14 mouse cellular contexts compared by ENCODE assay signal in the genomic region with DNA sequence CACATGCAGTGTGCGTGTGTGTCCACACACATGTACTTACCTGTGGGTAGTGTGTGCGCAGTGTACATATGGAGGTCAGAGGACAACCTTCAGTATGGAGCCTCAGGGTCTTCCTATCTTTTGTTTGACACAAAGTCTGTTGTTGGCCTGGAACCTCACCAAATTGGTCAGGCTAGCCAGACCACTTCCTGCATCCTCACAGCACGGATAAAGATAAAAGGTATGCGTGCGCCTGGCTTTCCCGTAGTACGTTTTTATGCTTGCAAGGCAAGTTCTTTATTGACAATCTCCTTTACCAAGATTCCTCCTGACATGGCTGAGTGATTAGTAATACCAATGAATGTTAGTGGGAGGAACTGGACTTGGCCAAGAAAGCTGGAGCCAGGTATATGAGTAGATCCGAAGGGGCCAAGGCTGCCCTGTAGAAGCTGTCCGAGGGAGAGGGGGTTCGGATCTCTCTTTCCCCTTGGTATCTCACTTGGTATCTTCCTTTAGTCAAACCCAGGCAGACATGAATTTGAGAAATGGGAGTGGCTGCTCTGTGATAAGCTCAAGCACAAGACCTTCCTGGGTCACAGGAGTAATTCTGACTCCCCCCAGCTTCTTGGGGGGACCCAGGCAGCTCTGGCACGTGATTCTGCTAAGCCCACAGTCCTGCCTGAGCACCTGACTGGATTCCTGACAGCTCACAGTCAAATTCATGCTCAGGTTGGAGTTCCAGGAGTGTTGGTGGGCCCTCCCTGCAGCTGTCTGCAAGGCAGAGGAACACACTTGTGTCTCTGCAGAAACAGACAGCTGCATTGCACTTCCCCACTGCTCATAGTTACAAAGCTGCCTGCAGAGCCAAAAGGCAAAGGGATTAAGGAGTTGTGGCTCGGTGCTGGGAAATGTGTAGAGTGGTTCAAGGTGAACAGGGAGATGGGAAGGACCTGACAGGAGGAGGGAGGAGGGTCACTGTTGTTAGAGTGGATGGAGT. TPM values are rescaled to one million over a fixed set of nuclear protein-coding genes. Genes with fewer than 3 reads are reported as not detected.
DNase-seq lines count a peak whose midpoint lies in the region; ATAC-seq and TF ChIP-seq lines count a peak whose summit lies in the region.
"Had no signal": no experiment of that assay in that cellular context is flagged by ENCODE, and none has a peak within 500 bp of the region (broad histone marks: within the 10 kb centered on the region; RNA-seq: fewer than 3 reads in every experiment).

No protein-coding gene starts in this region.

- DNase-seq in heart, adult 9 months (ENCODE audit: low spot score in 2 of 2), result no peak
- no peak for DNase-seq in stomach, postnatal 0 days (ENCODE audit: low spot score)
- DNase-seq in frontal cortex, postnatal 25 days (ENCODE audit: low spot score in 2 of 2), result no peak
- DNase-seq in MN1 (ENCODE audit: low spot score), result no peak
- DNase-seq in embryo, embryonic 11 days, result no peak
- DNase-seq: cerebellum, adult 11 months had no signal

- H3K9me3 ChIP-seq in heart, embryonic 13.5 days, result no peaks in the 10 kb centered on the region
- H3K9me3 ChIP-seq in stomach, embryonic 14.5 days (ENCODE audit: control insufficient read depth, low read depth, low read length), result no peaks in the 10 kb centered on the region
- H3K9me3 ChIP-seq in stomach, postnatal 0 days (ENCODE audit: control insufficient read depth, low read length), result no peaks in the 10 kb centered on the region
- H3K9me3 ChIP-seq in intestine, embryonic 15.5 days, result no peaks in the 10 kb centered on the region
- H3K9me3 ChIP-seq: embryonic facial prominence, embryonic 13.5 days; hindbrain, embryonic 15.5 days; limb, embryonic 12.5 days; neural tube, embryonic 12.5 days had no signal

- H3K4me3 ChIP-seq in heart, embryonic 13.5 days, result no peak overlapping the region
- no peak overlapping the region for H3K4me3 ChIP-seq in stomach, embryonic 14.5 days (ENCODE audit: low read depth, low read length)
- H3K4me3 ChIP-seq in stomach, postnatal 0 days (ENCODE audit: low read depth, low read length), result no peak overlapping the region
- no peak overlapping the region for H3K4me3 ChIP-seq in intestine, embryonic 15.5 days (replicated peaks)
- H3K4me3 ChIP-seq: embryonic facial prominence, embryonic 13.5 days; hindbrain, embryonic 15.5 days; limb, embryonic 12.5 days; neural tube, embryonic 12.5 days had no signal

- ATAC-seq in heart, embryonic 13.5 days (ENCODE audit: extremely low read depth, insufficient number of reproducible peaks, low FRiP score, low TSS enrichment), result no peak
- ATAC-seq in stomach, embryonic 14.5 days (ENCODE audit: insufficient number of reproducible peaks, insufficient read depth, low FRiP score, low read depth), result no peak
- ATAC-seq in stomach, postnatal 0 days (ENCODE audit: low FRiP score, low TSS enrichment), result no peak
- ATAC-seq in intestine, embryonic 15.5 days, result 0 out of 2 replicates have a peak, but pooled peaks have one; percentile 13
- ATAC-seq: activated CD4-positive, CD25-positive, alpha-beta regulatory T cell, adult 4 months had no signal

- no peak for TF ChIP-seq EP300 in stomach, postnatal 0 days (optimal IDR thresholded peaks at IDR 0.05)

- peak overlapping the region; percentile 29 for H3K9ac ChIP-seq in heart, embryonic 13.5 days
- H3K9ac ChIP-seq in stomach, embryonic 14.5 days (replicated peaks; ENCODE audit: low read depth, low read length), result no peak overlapping the region
- no peak overlapping the region for H3K9ac ChIP-seq in stomach, postnatal 0 days (ENCODE audit: low read length)
- H3K9ac ChIP-seq in intestine, embryonic 15.5 days, result no peak overlapping the region
- H3K9ac ChIP-seq: embryonic facial prominence, embryonic 13.5 days; hindbrain, embryonic 15.5 days; limb, embryonic 12.5 days; neural tube, embryonic 12.5 days had no signal

- 47% methylated on average over 12 of the region's 12 CpGs for WGBS in heart, embryonic 13.5 days
- WGBS in stomach, embryonic 14.5 days, result 63% methylated on average over 12 of the region's 12 CpGs
- WGBS in stomach, postnatal 0 days, result 58% methylated on average over 12 of the region's 12 CpGs
- 61% methylated on average over 12 of the region's 12 CpGs for WGBS in intestine, embryonic 15.5 days

- no peak for TF ChIP-seq CTCF in stomach, postnatal 0 days (IDR thresholded peaks at IDR 0.05; ENCODE audit: low read depth)

- H3K36me3 ChIP-seq in heart, embryonic 13.5 days, result peaks cover 27% of the 10 kb centered on the region
- H3K36me3 ChIP-seq in stomach, embryonic 14.5 days (ENCODE audit: control insufficient read depth, insufficient read depth, low read length), result no peaks in the 10 kb centered on the region
- H3K36me3 ChIP-seq in stomach, postnatal 0 days (ENCODE audit: control insufficient read depth, insufficient read depth, low read length), result no peaks in the 10 kb centered on the region
- H3K36me3 ChIP-seq in intestine, embryonic 15.5 days, result no peaks in the 10 kb centered on the region
- H3K36me3 ChIP-seq: embryonic facial prominence, embryonic 13.5 days; hindbrain, embryonic 15.5 days; limb, embryonic 12.5 days; neural tube, embryonic 12.5 days had no signal

- peak overlapping the region; percentile 91 for H3K4me2 ChIP-seq in heart, embryonic 13.5 days
- no peak overlapping the region for H3K4me2 ChIP-seq in stomach, embryonic 14.5 days (replicated peaks; ENCODE audit: low read depth, low read length)
- no peak overlapping the region for H3K4me2 ChIP-seq in stomach, postnatal 0 days (replicated peaks; ENCODE audit: low read depth)
- no peak overlapping the region; the same call in 1 of the 2 replicates for H3K4me2 ChIP-seq in intestine, embryonic 15.5 days (replicated peaks)
- H3K4me2 ChIP-seq: embryonic facial prominence, embryonic 13.5 days; hindbrain, embryonic 15.5 days; limb, embryonic 12.5 days; neural tube, embryonic 12.5 days had no signal

- H3K27ac ChIP-seq in heart, embryonic 13.5 days (replicated peaks), result peak overlapping the region; percentile 68
- peak overlapping the region; percentile 39; the same call in 1 of the 2 replicates for H3K27ac ChIP-seq in stomach, embryonic 14.5 days (ENCODE audit: low read length)
- H3K27ac ChIP-seq in stomach, postnatal 0 days (replicated peaks), result no peak overlapping the region
- H3K27ac ChIP-seq in intestine, embryonic 15.5 days, result no peak overlapping the region
- H3K27ac ChIP-seq: embryonic facial prominence, embryonic 13.5 days; hindbrain, embryonic 15.5 days; neural tube, embryonic 12.5 days had no signal

- peaks cover 92% of the 10 kb centered on the region for H3K4me1 ChIP-seq in heart, embryonic 13.5 days
- H3K4me1 ChIP-seq in stomach, embryonic 14.5 days (ENCODE audit: control insufficient read depth, insufficient read depth, low read length), result peaks cover 43% of the 10 kb centered on the region; the same call in 1 of the 2 replicates
- H3K4me1 ChIP-seq in stomach, postnatal 0 days (replicated peaks; ENCODE audit: control insufficient read depth, insufficient read depth), result peaks cover 6% of the 10 kb centered on the region; the same call in 1 of the 2 replicates
- H3K4me1 ChIP-seq in intestine, embryonic 15.5 days (replicated peaks), result peaks cover 46% of the 10 kb centered on the region

- H3K27me3 ChIP-seq in heart, embryonic 13.5 days (replicated peaks), result no peaks in the 10 kb centered on the region
- no peaks in the 10 kb centered on the region for H3K27me3 ChIP-seq in stomach, embryonic 14.5 days (ENCODE audit: control insufficient read depth, insufficient read depth, low read length)
- no peaks in the 10 kb centered on the region for H3K27me3 ChIP-seq in stomach, postnatal 0 days (ENCODE audit: control insufficient read depth, insufficient read depth, low read length)
- H3K27me3 ChIP-seq in intestine, embryonic 15.5 days (replicated peaks), result no peaks in the 10 kb centered on the region
- H3K27me3 ChIP-seq: hindbrain, embryonic 15.5 days; neural tube, embryonic 12.5 days had no signal

RNA-seq across cellular contexts. Expression of a gene that starts 6.1 kb away (rescaled TPM):
- polyA plus RNA-seq in heart, embryonic 13.5 days (2015; fragmentation: Nextera tagmentation; extraction: Ambion mirVana), result 179 and 199 TPM in 2 replicates
- 34.6 and 35.4 TPM in 2 replicates for polyA plus RNA-seq in stomach, embryonic 14.5 days (2014; fragmentation: Nextera tagmentation; extraction: Ambion mirVana)
- polyA plus RNA-seq in stomach, postnatal 0 days (2015; fragmentation: Nextera tagmentation; extraction: Ambion mirVana), result 38.7 and 40.3 TPM in 2 replicates
- 26.9 and 28.7 TPM in 2 replicates for polyA plus RNA-seq in intestine, embryonic 15.5 days (2015; fragmentation: Nextera tagmentation; extraction: Ambion mirVana)
- polyA plus RNA-seq: activated CD4-positive, CD25-positive, alpha-beta regulatory T cell, adult 4 months had no signal

Comparison
In these comparisons a context has a peak if more than half of its experiments do, and no peak if none do; other contexts are left out.
1. H3K27ac ChIP-seq: peak in heart, embryonic 13.5 days (single experiment) and stomach, embryonic 14.5 days (single experiment); none in stomach, postnatal 0 days (single experiment) and intestine, embryonic 15.5 days (single experiment).